Mouse (Mus musculus): ENCODE data around the gene Tent4a. TPM values are rescaled to one million over a fixed set of nuclear protein-coding genes. Genes with fewer than 3 reads are reported as not detected.

Tent4a gene
- polyA plus RNA-seq, 1 experiment = 5.0 TPM

GRCm38 (mm10) chr13:69506341-69507086 lies 27.9 kb downstream of the Tent4a start:
- Histone ChIP-seq H3K36me3 (replicated peaks; ENCODE audit: low read length) (peaks cover 93% of the 10 kb centered on the region), H3K4me3 (replicated peaks) (no peak overlapping the region), H3K4me1 (peaks cover 16% of the 10 kb centered on the region), H3K27me3 (replicated peaks) (no peaks in the 10 kb centered on the region), H3K9me3 (no peaks in the 10 kb centered on the region)
- TF ChIP-seq FLI1 (IDR thresholded peaks at IDR 0.05; ENCODE audit: low read length) = no peak
- no peak for TF ChIP-seq GATA1 (IDR thresholded peaks at IDR 0.05; ENCODE audit: borderline replicate concordance, low read length)

GRCm38 (mm10) chr13:69502863-69503262 lies 31.6 kb downstream of the Tent4a start:
- H3K36me3 ChIP-seq (replicated peaks; ENCODE audit: low read length) = peaks cover 96% of the 10 kb centered on the region
- no peak overlapping the region for H3K4me3 ChIP-seq (replicated peaks)
- no peaks in the 10 kb centered on the region for H3K9me3 ChIP-seq
- TF ChIP-seq FLI1 (IDR thresholded peaks at IDR 0.05; ENCODE audit: low read length) (no peak), GATA1 (IDR thresholded peaks at IDR 0.05; ENCODE audit: borderline replicate concordance, low read length) (no peak)
- peaks cover 9% of the 10 kb centered on the region for H3K4me1 ChIP-seq
- H3K27me3 ChIP-seq (replicated peaks) = no peaks in the 10 kb centered on the region

DNA sequence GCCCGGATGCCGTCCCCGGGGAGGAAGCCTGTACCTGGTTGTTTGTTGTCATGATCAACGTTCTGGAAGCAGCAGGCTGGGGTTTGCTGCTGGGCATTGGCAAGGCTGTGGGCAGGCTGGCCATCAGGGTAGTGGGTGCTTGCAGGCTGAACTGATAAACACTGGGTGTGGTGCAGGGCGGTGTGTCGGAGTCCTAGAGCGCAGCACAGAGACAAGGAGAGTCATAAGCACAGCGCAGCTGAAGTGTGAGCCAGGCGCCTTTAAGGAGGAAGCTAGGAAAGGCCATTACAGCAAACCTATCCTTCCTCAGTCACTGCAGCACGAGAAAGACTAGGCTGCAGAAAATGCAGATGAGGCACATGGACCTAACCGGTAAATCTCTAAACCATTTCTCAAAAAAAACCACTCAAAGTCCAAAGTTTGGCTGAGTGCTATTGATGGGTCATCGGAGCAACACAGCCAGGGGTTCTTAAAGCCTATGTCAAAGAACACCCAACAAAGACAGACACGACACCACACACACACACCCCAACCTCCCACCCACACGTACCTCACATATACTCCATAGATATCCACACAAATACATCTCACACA lies 32.2 kb downstream of the Tent4a start:
- no peak overlapping the region for H3K4me3 ChIP-seq (replicated peaks)
- H3K27me3 ChIP-seq (replicated peaks) = no peaks in the 10 kb centered on the region
- H3K4me1 ChIP-seq = peaks cover 8% of the 10 kb centered on the region
- TF ChIP-seq GATA1 (IDR thresholded peaks at IDR 0.05; ENCODE audit: borderline replicate concordance, low read length) = no peak
- TF ChIP-seq FLI1 (IDR thresholded peaks at IDR 0.05; ENCODE audit: low read length) = no peak
- no peaks in the 10 kb centered on the region for H3K9me3 ChIP-seq
- peaks cover 96% of the 10 kb centered on the region for H3K36me3 ChIP-seq (replicated peaks; ENCODE audit: low read length)

DNA sequence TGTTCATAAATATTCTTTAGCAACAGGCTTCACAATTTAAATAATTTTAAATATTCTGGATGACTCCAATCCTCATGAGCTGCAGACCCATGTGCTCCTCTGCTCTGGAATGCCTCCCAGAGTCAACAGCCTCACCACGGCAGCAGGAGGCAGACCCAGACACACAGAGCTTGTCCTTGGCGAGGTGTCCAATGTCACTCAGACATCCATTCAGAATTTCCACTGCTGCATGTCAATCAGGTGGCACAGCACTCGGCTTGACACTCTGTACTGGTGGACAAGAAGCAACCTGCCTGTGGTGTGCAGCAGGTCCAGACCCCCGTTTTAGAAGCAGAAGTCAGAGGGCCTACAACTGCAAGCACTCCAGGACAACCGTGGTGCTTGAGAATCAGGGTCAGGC lies 36.1 kb downstream of the Tent4a start:
- no peaks in the 10 kb centered on the region for H3K27me3 ChIP-seq (replicated peaks)
- no peaks in the 10 kb centered on the region for H3K9me3 ChIP-seq
- H3K4me1 ChIP-seq = no peaks in the 10 kb centered on the region; the same call in 1 of the 2 replicates
- no peak for TF ChIP-seq GATA1 (IDR thresholded peaks at IDR 0.05; ENCODE audit: borderline replicate concordance, low read length)
- no peak overlapping the region for H3K4me3 ChIP-seq (replicated peaks)
- H3K36me3 ChIP-seq (replicated peaks; ENCODE audit: low read length) = peaks cover 71% of the 10 kb centered on the region

DNA sequence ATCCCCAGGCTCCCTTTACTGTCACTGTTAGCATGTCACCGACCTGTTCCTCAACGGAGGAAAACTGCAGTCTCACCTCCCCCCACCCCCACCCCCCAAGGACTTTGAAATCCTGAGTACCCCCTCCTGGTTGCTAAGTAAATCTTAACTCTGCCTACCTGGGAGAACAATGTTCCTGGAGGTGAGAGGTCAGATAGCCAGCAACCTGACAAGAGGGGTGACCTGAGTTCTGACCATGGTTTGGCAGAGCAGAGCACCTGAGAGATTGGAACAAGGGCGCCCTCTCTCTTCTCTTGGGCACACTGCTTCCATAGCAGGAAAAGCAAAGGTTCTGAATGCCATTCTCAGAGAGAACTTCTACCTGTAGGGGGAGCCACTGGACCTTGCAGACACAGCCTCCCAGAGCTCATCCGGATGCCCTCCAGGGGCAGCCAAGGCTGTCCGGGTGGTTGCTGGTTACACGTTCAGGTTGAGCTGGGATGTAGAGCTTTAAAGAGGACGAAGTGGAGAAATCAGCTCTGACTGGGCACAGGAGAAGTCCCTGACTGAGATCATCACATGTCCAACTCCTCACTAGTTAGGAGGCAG lies 41.4 kb downstream of the Tent4a start:
- TF ChIP-seq GATA1 (IDR thresholded peaks at IDR 0.05; ENCODE audit: borderline replicate concordance, low read length) = no peak
- TF ChIP-seq FLI1 (IDR thresholded peaks at IDR 0.05; ENCODE audit: low read length) = no peak
- Histone ChIP-seq H3K9me3 (no peaks in the 10 kb centered on the region), H3K4me3 (replicated peaks) (no peak overlapping the region), H3K4me1 (peaks cover 3% of the 10 kb centered on the region), H3K27me3 (replicated peaks) (peaks cover 17% of the 10 kb centered on the region), H3K36me3 (replicated peaks; ENCODE audit: low read length) (peaks cover 18% of the 10 kb centered on the region)

DNA sequence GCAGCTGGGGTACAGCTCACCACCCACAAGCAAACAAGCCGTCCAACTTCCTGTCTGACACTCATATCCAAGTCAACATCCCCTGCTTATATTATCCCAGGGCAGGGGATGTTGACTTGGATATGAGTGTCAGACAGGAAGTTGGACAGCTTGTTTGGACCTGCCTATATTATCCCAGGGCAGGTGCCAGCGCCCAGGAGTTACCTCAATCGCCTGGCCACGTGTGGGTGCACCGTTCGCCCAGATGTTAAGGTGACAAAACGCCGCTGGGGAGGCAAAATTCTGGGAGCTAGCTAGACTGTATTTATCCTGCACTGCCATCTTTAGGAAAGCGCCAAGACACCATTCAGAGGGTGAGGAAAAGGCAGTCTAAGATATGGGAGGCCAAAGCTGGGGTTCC lies 44.6 kb downstream of the Tent4a start:
- Histone ChIP-seq H3K4me3 (replicated peaks) (no peak overlapping the region), H3K36me3 (replicated peaks; ENCODE audit: low read length) (no peaks in the 10 kb centered on the region), H3K9me3 (no peaks in the 10 kb centered on the region), H3K27me3 (replicated peaks) (peaks cover 44% of the 10 kb centered on the region), H3K4me1 (peaks cover 12% of the 10 kb centered on the region)
- TF ChIP-seq FLI1 (IDR thresholded peaks at IDR 0.05; ENCODE audit: low read length) = no peak
- no peak for TF ChIP-seq GATA1 (IDR thresholded peaks at IDR 0.05; ENCODE audit: borderline replicate concordance, low read length)

GRCm38 (mm10) chr13:69488565-69489255 lies 45.7 kb downstream of the Tent4a start:
- no peaks in the 10 kb centered on the region for H3K9me3 ChIP-seq
- H3K27me3 ChIP-seq (replicated peaks) = peaks cover 51% of the 10 kb centered on the region
- TF ChIP-seq FLI1 (IDR thresholded peaks at IDR 0.05; ENCODE audit: low read length) = no peak
- TF ChIP-seq GATA1 (IDR thresholded peaks at IDR 0.05; ENCODE audit: borderline replicate concordance, low read length) = no peak
- peaks cover 12% of the 10 kb centered on the region for H3K4me1 ChIP-seq
- no peaks in the 10 kb centered on the region for H3K36me3 ChIP-seq (replicated peaks; ENCODE audit: low read length)
- H3K4me3 ChIP-seq (replicated peaks) = no peak overlapping the region

DNA sequence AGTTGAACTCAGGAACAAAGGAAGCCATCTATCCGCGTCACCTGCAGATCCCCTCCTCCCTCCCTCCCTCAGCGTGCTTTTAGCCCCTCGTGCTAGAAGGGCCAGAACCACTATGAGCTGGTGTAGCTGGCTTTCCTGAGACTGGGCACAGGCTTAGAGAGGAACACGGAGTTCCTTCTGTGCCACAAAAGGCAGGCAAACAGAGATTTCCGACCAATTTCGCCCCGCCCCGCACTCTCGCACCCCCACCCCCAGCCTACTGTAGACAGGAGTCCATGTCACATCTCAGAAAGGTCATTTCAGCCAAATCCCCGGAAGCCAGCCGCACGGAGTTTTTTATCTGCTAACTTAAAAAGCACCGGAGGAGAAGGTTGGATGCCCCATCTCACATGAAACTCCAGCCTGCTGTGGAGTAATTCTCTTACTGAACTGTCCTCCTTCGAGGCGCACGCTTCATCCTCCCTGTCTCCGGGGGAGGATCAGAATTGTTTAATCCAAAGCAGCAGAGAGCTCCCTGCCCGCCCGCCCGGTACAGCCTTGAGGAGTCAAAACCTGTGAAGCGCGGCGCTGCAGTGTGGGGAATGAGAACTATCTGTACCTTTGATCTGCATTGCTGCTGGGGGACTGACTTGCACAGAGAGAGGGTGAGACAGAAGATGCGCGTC lies 46.7 kb downstream of the Tent4a start:
- no peaks in the 10 kb centered on the region for H3K9me3 ChIP-seq
- no peaks in the 10 kb centered on the region for H3K36me3 ChIP-seq (replicated peaks; ENCODE audit: low read length)
- H3K4me1 ChIP-seq = peaks cover 14% of the 10 kb centered on the region
- H3K27me3 ChIP-seq (replicated peaks) = peaks cover 61% of the 10 kb centered on the region
- TF ChIP-seq GATA1 (IDR thresholded peaks at IDR 0.05; ENCODE audit: borderline replicate concordance, low read length) = no peak
- no peak for TF ChIP-seq FLI1 (IDR thresholded peaks at IDR 0.05; ENCODE audit: low read length)
- H3K4me3 ChIP-seq (replicated peaks) = no peak overlapping the region

DNA sequence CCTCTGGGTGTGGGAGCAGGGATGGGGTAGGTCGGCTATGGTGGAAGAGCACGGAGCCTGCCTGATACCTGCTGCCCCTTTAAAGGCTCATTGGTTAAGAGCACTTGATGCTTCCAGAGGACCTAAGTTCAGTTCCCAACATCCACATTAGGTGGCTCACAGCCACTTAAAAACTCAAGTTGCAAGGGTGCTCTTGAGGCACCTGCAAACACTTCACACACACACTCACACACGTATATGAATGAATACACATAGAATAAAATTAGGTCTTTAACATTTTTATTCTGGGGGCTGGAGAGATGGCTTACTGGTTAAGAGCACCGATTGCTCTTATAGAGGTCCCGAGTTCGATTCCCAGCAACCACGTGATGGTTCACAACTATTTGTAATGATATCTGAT lies 47.3 kb downstream of the Tent4a start:
- no peaks in the 10 kb centered on the region for H3K9me3 ChIP-seq
- peaks cover 17% of the 10 kb centered on the region for H3K4me1 ChIP-seq
- H3K27me3 ChIP-seq (replicated peaks) = peaks cover 65% of the 10 kb centered on the region
- no peak for TF ChIP-seq GATA1 (IDR thresholded peaks at IDR 0.05; ENCODE audit: borderline replicate concordance, low read length)
- no peak for TF ChIP-seq FLI1 (IDR thresholded peaks at IDR 0.05; ENCODE audit: low read length)
- no peak overlapping the region for H3K4me3 ChIP-seq (replicated peaks)
- H3K36me3 ChIP-seq (replicated peaks; ENCODE audit: low read length) = no peaks in the 10 kb centered on the region
